Mouse (Mus musculus) hindbrain, postnatal 0 days (tissue): ENCODE results near the gene Adgrb2. TPM values are rescaled to one million over a fixed set of nuclear protein-coding genes. Genes with fewer than 3 reads are reported as not detected.

Experiments used
- ATAC-seq: fragments of 200-750 bp; cut with Nextera tagmentation; 2 replicates; pipeline ENCODE4 v1.8.0; 2017; ENCODE audit warnings: mild to moderate bottlenecking, moderate TSS enrichment, moderate library complexity
- DNase-seq: peaks from one replicate; pipeline ENCODE4 v3.0.0-alpha.2; 2015; ENCODE audit warnings: low spot score
- H3K27ac ChIP-seq: fragments of 300-500 bp; sonication (generic); 2 replicates; pipeline ENCODE4 v1.5.1; 2014; ENCODE audit warnings: mild to moderate bottlenecking
- H3K27me3 ChIP-seq: fragments of 300-500 bp; sonication (generic); 2 replicates; pipeline ENCODE4 v1.6.1; 2014; ENCODE audit warnings: low read length, mixed read lengths; ENCODE audit not compliant: insufficient read depth
- H3K36me3 ChIP-seq: fragments of 300-500 bp; sonication (generic); 2 replicates; pipeline ENCODE4 v1.6.1; 2014; ENCODE audit warnings: low read length, mixed read lengths; ENCODE audit not compliant: insufficient read depth
- H3K4me1 ChIP-seq: fragments of 300-500 bp; sonication (generic); 2 replicates; pipeline ENCODE4 v1.6.1; 2014; ENCODE audit warnings: antibody characterized with exemption, low read length, mixed read lengths; ENCODE audit not compliant: insufficient read depth
- H3K4me2 ChIP-seq: fragments of 300-500 bp; sonication (generic); 2 replicates; pipeline ENCODE4 v1.6.1; 2014; ENCODE audit warnings: low read depth, mild to moderate bottlenecking, low read length, moderate library complexity, mixed read lengths
- H3K4me3 ChIP-seq: fragments of 300-500 bp; sonication (generic); 2 replicates; pipeline ENCODE4 v1.5.1; 2014; ENCODE audit warnings: low read length
- H3K9ac ChIP-seq: fragments of 300-500 bp; sonication (generic); replicated peaks from 2 replicates; pipeline ENCODE4 v1.6.1; 2014; ENCODE audit warnings: mild to moderate bottlenecking, low read length, moderate library complexity, mixed read lengths
- H3K9me3 ChIP-seq: fragments of 300-500 bp; sonication (generic); 2 replicates; pipeline ENCODE4 v1.6.1; 2016; ENCODE audit warnings: low read length, mixed read lengths
- CTCF ChIP-seq: IDR thresholded peaks from 2 replicates; pipeline ENCODE4 v1.5.1; 2016; ENCODE audit warnings: antibody characterized with exemption, control low read depth, low read depth
- WGBS: fragments of 180-500 bp; shearing (Covaris S2); extraction: QIAGEN DNeasy Blood & Tissue Kit; methylation state at CpG from one replicate; pipeline ENCODE4 v1.1.7; 2014; 5-methylcytosine and 5-hydroxymethylcytosine counted together
- polyA plus RNA-seq: library from polyadenylated mRNA; unstranded; fragments of >200 nt; fragmentation: Nextera tagmentation; extraction: Ambion mirVana; gene quantifications from 2 replicates; pipeline ENCODE4 v1.2.1, GENCODE M21; 2015
- total RNA-seq: library from RNA; depleted of rRNA; stranded (reverse); fragments of >200 nt; gene quantifications from 2 replicates; pipeline ENCODE4 v1.2.3, GENCODE M21; 2014

The Adgrb2 gene
- total and polyA plus RNA-seq, 2 experiments from 2014 or later = 15.9 to 313 TPM

DNA sequence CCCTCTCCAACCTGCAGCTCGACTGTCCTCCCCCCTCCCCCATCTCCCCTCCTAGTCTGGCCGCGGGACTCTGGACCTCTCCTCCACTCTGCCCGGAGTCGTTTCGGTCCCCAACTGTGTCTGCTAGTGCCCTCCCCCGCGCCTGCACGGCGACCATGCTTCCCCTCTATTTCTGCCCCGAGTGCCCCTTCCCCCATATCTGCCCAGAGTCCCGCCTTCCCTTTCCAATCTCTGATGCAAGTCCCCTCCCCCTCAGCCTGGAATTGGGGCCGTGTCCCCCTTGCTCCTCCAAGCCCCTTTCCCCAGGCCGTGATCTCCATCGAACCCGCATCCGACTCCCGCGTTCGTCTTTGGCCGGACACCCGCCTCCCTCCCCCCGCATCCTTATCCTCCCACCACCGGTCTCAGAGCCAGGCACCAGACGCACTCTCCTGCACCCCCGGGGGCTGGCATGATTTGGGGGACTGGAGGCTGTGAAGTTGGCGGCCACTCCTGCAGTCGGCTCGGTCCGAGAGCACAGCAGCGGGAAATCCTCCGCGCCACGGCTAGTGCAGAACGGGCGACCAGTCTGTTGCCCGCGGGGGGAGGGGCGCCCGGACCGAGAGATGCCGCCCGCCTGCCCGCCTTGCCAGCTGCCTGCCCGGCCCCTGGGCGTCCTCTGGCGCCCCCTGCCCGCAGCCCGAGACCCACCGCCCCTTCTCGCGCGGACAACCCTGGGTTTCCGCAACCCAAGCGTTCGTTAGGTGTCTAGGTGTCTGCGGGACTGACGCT lies 1.2 kb downstream of the Adgrb2 start:
- H3K4me1 ChIP-seq = peaks cover 54% of the 10 kb centered on the region
- H3K27ac ChIP-seq = peak overlapping the region; percentile 84
- WGBS = under 1% methylated on average over 58 of the region's 58 CpGs
- H3K27me3 ChIP-seq = no peaks in the 10 kb centered on the region
- DNase-seq (peak; percentile 91), ATAC-seq (peak; percentile 46)
- peak overlapping the region; percentile 84 for H3K9ac ChIP-seq
- H3K4me3 ChIP-seq = peak overlapping the region; percentile 87
- no peaks in the 10 kb centered on the region for H3K36me3 ChIP-seq
- H3K4me2 ChIP-seq = peak overlapping the region; percentile 82
- TF ChIP-seq CTCF = peak; percentile 67
- H3K9me3 ChIP-seq = no peaks in the 10 kb centered on the region

DNA sequence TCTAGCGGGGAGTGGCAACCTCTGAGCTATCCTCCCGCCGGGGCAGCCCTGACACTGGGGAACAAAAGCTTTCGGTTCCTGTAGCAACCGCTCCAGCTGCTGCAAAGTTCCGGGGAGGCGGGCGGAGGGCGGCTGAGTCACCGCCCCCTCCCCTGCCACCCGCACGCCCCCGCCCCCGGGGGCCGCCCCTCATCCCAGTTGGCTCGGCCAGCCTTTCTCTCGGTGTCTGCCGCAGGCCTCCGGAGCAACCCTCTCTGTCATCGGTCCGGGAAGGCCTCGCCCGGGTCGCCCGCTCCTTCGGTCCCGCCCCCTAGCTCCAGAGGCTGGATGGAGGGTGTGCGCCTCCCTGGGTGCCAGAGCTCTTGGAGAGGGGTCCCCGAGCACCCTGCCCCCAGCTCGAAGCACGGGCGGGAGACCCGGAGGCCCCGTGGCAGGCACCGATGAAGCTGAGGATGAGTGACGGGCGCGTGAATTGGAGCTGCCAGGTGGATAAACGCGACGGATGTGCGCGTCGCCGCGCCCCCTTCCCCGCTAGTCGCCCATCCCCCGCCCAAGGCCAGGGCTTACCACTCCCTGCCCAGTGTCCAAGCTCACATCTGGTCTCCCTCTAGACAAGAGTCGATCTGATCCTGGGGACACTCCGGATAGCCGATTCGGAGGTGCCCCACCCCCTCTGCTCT lies 3.3 kb downstream of the Adgrb2 start:
- peaks cover 41% of the 10 kb centered on the region for H3K4me1 ChIP-seq

DNA sequence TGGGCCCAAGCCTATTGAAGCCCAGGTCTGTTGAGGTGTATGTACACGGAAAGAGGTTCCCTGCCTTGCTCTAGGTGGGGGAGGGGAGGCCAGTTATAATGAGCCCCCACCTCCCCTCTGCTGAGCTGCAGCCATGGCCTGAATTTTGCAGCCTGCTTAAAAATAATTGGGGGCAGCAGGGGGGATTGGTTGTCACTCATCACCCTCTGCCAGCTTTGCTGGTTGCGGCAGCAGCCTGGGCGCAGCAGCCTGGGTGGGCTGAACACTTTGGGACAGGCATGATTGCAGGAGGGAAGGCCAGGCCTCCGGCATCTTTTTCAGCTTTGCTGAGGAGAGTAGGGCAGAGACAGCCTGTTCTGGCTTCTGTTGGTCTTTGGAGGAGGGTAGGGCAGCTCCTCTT lies 5.3 kb downstream of the Adgrb2 start:
- 30% methylated on average over 4 of the region's 4 CpGs for WGBS
- Histone ChIP-seq H3K4me1 (peaks cover 42% of the 10 kb centered on the region), H3K27me3 (no peaks in the 10 kb centered on the region), H3K27ac (no peak overlapping the region), H3K4me3 (no peak overlapping the region), H3K9me3 (no peaks in the 10 kb centered on the region), H3K4me2 (0 out of 2 replicates have a peak overlapping the region, but pooled peaks have one; percentile 7), H3K9ac (no peak overlapping the region), H3K36me3 (peaks cover 3% of the 10 kb centered on the region; the same call in 1 of the 2 replicates)
- no peak for TF ChIP-seq CTCF
- ATAC-seq (no peak), DNase-seq (peak; percentile 35)

More for the DNA sequence above, 3.3 kb downstream of the Adgrb2 start:
- Histone ChIP-seq H3K9ac (peak overlapping the region; percentile 59), H3K4me3 (peak overlapping the region; percentile 45), H3K9me3 (no peaks in the 10 kb centered on the region), H3K36me3 (peaks cover 3% of the 10 kb centered on the region; the same call in 1 of the 2 replicates), H3K27ac (peak overlapping the region; percentile 15; the same call in 1 of the 2 replicates), H3K27me3 (no peaks in the 10 kb centered on the region), H3K4me2 (peak overlapping the region; percentile 82)
- ATAC-seq (peak; percentile 30; the same call in 1 of the 2 replicates), DNase-seq (peak; percentile 80)
- TF ChIP-seq CTCF = no peak
- 2% methylated on average over 45 of the region's 53 CpGs for WGBS

DNA sequence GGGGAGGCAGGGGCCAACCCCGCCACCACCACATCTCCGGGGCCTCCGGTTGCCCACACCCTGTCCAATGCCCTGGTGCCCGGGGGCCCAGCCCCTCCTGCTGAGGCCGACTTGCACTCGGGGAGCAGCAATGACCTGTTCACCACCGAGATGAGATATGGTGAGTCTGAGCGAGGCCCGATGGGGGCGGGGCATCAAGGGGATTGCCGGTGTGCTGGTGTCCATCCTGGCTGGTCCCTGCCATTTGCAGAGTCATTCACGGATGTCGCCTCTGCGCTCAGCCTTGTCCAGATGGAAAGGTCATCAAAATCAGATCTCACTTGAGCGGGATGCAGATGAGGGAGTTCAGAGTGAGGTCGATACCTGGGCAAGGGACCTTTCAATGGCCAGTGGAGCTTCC lies 8.1 kb downstream of the Adgrb2 start:
- Histone ChIP-seq H3K36me3 (peaks cover 3% of the 10 kb centered on the region; the same call in 1 of the 2 replicates), H3K4me1 (peaks cover 33% of the 10 kb centered on the region), H3K27me3 (no peaks in the 10 kb centered on the region), H3K9ac (no peak overlapping the region), H3K4me2 (no peak overlapping the region), H3K27ac (peak overlapping the region; percentile 64; the same call in 1 of the 2 replicates), H3K9me3 (no peaks in the 10 kb centered on the region), H3K4me3 (no peak overlapping the region)
- no peak for DNase-seq
- ATAC-seq = no peak
- TF ChIP-seq CTCF = no peak
- 86% methylated on average over 16 of the region's 16 CpGs for WGBS

DNA sequence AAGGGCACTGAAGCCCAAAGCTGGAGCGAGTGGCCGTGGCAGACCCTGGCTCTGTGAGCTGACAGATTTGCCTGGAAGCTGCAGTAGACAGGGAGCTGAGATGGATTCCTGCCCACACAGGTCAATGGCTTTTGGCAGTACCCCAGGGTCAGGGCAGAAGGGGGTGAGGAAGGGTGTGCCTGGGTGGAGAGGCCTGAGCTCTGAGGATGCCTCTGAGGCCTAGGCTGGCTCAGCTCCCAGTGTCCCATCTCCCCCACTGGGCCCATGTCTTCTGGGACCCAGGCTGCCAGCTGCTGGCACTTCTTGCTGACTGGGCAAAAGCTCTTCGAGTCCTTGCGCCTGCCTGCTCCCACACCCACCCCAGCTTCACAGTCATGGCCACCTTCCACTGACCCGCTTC lies 8.5 kb downstream of the Adgrb2 start:
- WGBS = 38% methylated on average over 5 of the region's 5 CpGs
- no peak overlapping the region for H3K4me3 ChIP-seq
- H3K27ac ChIP-seq = peak overlapping the region; percentile 64; the same call in 1 of the 2 replicates
- H3K9ac ChIP-seq = no peak overlapping the region
- no peak for ATAC-seq
- no peaks in the 10 kb centered on the region for H3K27me3 ChIP-seq
- no peak overlapping the region for H3K4me2 ChIP-seq
- H3K4me1 ChIP-seq = peaks cover 28% of the 10 kb centered on the region
- H3K36me3 ChIP-seq = peaks cover 3% of the 10 kb centered on the region; the same call in 1 of the 2 replicates
- TF ChIP-seq CTCF = no peak
- H3K9me3 ChIP-seq = no peaks in the 10 kb centered on the region
- peak; percentile 49 for DNase-seq

DNA sequence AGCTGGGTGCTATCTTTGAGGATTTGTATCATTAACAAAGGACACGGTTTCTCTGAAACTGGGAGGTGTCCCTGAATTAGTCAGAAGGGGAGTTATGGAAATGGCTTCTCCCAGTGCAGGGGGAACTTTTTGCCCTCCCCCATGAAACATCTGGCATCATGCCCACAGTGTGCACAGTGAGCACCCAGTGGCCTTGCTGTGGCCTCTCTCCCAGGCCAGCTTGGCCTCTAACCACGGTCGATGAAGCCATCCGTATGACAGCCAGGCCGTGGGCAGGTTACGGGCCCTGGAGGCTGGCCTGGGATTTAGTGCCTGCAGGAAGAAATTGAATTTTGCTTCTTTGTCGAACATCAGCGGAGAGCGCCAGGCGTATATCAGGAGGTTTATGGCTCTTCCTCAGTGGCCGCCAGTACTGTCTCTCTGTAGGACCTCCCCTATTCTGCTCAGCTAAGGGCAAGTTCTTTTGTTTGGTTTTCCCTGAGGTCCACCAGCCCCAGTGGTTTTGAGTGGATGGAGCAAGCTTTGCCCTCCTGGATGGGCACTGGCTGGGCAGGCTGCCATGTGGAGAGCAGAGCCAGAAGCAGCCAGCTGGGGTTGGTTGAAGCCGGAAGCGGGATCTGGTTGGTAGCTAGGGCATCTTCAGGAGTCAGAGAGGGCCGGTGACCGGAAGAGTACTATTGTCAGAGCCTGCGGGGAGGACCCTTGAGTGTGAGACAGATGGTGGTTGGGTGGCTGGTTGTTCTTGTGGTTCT lies 9.4 kb downstream of the Adgrb2 start:
- no peak overlapping the region for H3K4me2 ChIP-seq
- H3K27ac ChIP-seq = peak overlapping the region; percentile 64; the same call in 1 of the 2 replicates
- H3K9me3 ChIP-seq = no peaks in the 10 kb centered on the region
- H3K27me3 ChIP-seq = no peaks in the 10 kb centered on the region
- WGBS = 43% methylated on average over 16 of the region's 16 CpGs
- H3K9ac ChIP-seq = no peak overlapping the region
- H3K4me1 ChIP-seq = peaks cover 24% of the 10 kb centered on the region
- H3K36me3 ChIP-seq = peaks cover 3% of the 10 kb centered on the region; the same call in 1 of the 2 replicates
- peak; percentile 77 for ATAC-seq
- H3K4me3 ChIP-seq = no peak overlapping the region
- no peak for TF ChIP-seq CTCF
- DNase-seq = peak; percentile 81
